Mouse (Mus musculus) heart, embryonic 14.5 days (tissue): ENCODE data around the gene Khdrbs1. TPM values are rescaled to one million over a fixed set of nuclear protein-coding genes. Genes with fewer than 3 reads are reported as not detected.
"Not testable (repeated sequence)": the region's sequence is repeated elsewhere in the genome, so short reads cannot be mapped to it uniquely, and the experiment has no call there.

Experiments used
- ATAC-seq: fragments of 200-750 bp; cut with Nextera tagmentation; 2 replicates; pipeline ENCODE4 v1.8.0; 2017; ENCODE audit warnings: low read depth, moderate TSS enrichment; ENCODE audit not compliant: insufficient number of reproducible peaks, insufficient read depth, low FRiP score
- H3K27ac ChIP-seq, 2 experiments: fragments of 200-500 bp in 1 of 2; fragments of 300-500 bp in 1 of 2; sonication (generic) in 1 of 2; replicated peaks in 1 of 2; 2 replicates each; pipeline ENCODE4 v1.5.1; 2012 to 2014; ENCODE audit warnings: low read depth in 2 of 2, low read length in 2 of 2, control low read depth in 1 of 2, mild to moderate bottlenecking in 1 of 2, mixed read lengths in 1 of 2; ENCODE audit not compliant: control insufficient read depth in 1 of 2, insufficient read depth in 1 of 2
- H3K27me3 ChIP-seq: fragments of 300-500 bp; sonication (generic); 2 replicates; pipeline ENCODE4 v1.6.1; 2014; ENCODE audit warnings: mild to moderate bottlenecking, low read length, control low read depth; ENCODE audit not compliant: control insufficient read depth, insufficient read depth
- H3K36me3 ChIP-seq: fragments of 300-500 bp; sonication (generic); 2 replicates; pipeline ENCODE4 v1.6.1; 2014; ENCODE audit warnings: mild to moderate bottlenecking, control low read depth, low read length, mixed read lengths; ENCODE audit not compliant: control insufficient read depth, insufficient read depth
- H3K4me1 ChIP-seq, 2 experiments: fragments of 200-500 bp in 1 of 2; fragments of 300-500 bp in 1 of 2; sonication (generic) in 1 of 2; 2 replicates each; pipeline ENCODE4 v1.6.1; 2012 to 2014; ENCODE audit warnings: low read length in 2 of 2, control low read depth in 1 of 2, mixed read lengths in 1 of 2; ENCODE audit not compliant: control insufficient read depth in 2 of 2, insufficient read depth in 2 of 2
- H3K4me2 ChIP-seq: fragments of 300-500 bp; sonication (generic); 2 replicates; pipeline ENCODE4 v1.6.1; 2014; ENCODE audit warnings: mild to moderate bottlenecking, low read length
- H3K4me3 ChIP-seq, 2 experiments: fragments of 200-500 bp in 1 of 2; fragments of 300-500 bp in 1 of 2; sonication (generic) in 1 of 2; 2 replicates each; pipeline ENCODE4 v1.5.1; 2012 to 2014; ENCODE audit warnings: low read length in 2 of 2, mild to moderate bottlenecking in 2 of 2, control low read depth in 1 of 2, low read depth in 1 of 2, moderate library complexity in 1 of 2; ENCODE audit not compliant: control insufficient read depth in 1 of 2, insufficient read depth in 1 of 2
- H3K9ac ChIP-seq: fragments of 300-500 bp; sonication (generic); 2 replicates; pipeline ENCODE4 v1.6.1; 2014; ENCODE audit warnings: mild to moderate bottlenecking, low read length
- H3K9me3 ChIP-seq: fragments of 300-500 bp; sonication (generic); 2 replicates; pipeline ENCODE4 v1.6.1; 2016; ENCODE audit warnings: low read length, control low read depth; ENCODE audit not compliant: control insufficient read depth
- WGBS: fragments of 180-500 bp; shearing (Covaris S2); extraction: QIAGEN DNeasy Blood & Tissue Kit; methylation state at CpG from one replicate; pipeline ENCODE4 v1.1.7; 2014; 5-methylcytosine and 5-hydroxymethylcytosine counted together
- polyA plus RNA-seq: library from polyadenylated mRNA; unstranded; fragments of >200 nt; fragmentation: Nextera tagmentation; extraction: Ambion mirVana; gene quantifications from 2 replicates; pipeline ENCODE4 v1.2.1, GENCODE M21; 2014

The Khdrbs1 gene
- polyA plus RNA-seq, 1 experiment from 2014 or later = 74.0 TPM

- Histone ChIP-seq H3K27me3 (no peaks in the 10 kb centered on the region), H3K9me3 (no peaks in the 10 kb centered on the region), H3K4me3 (no peak overlapping the region), H3K36me3 (peaks cover 48% of the 10 kb centered on the region), H3K4me2 (no peak overlapping the region), H3K9ac (no peak overlapping the region), H3K27ac (no peak overlapping the region), H3K4me1 (no peaks in the 10 kb centered on the region)
- 87% methylated on average over 5 of the region's 5 CpGs for WGBS
- no peak for ATAC-seq
Observed at GRCm38 (mm10) chr4:129731423-129731822, 10.7 kb downstream of the Khdrbs1 start.

- H3K36me3 ChIP-seq = peaks cover 87% of the 10 kb centered on the region
- WGBS = 91% methylated on average over 9 of the region's 9 CpGs
- H3K9me3 ChIP-seq = no peaks in the 10 kb centered on the region
- H3K4me2 ChIP-seq = no peak overlapping the region
- H3K9ac ChIP-seq = no peak overlapping the region
- no peak overlapping the region for H3K4me3 ChIP-seq
- no peaks in the 10 kb centered on the region for H3K27me3 ChIP-seq
- H3K4me1 ChIP-seq = no peaks in the 10 kb centered on the region
- H3K27ac ChIP-seq = no peak overlapping the region
- ATAC-seq = no peak
Observed at GRCm38 (mm10) chr4:129716310-129716709, 25.8 kb downstream of the Khdrbs1 start.

- peaks cover 99% of the 10 kb centered on the region for H3K36me3 ChIP-seq
- 83% methylated on average over 8 of the region's 8 CpGs for WGBS
- H3K27me3 ChIP-seq = no peaks in the 10 kb centered on the region
- no peak overlapping the region for H3K4me3 ChIP-seq
- H3K27ac ChIP-seq = peak overlapping the region; percentile 15 to 31; a peak in 3 of 4 replicates
- no peak overlapping the region for H3K9ac ChIP-seq
- no peak for ATAC-seq
- no peak overlapping the region for H3K4me2 ChIP-seq
- H3K4me1 ChIP-seq = peaks cover 2 to 8% of the 10 kb centered on the region in 2 experiments; a peak in 1 of 4 replicates
- no peaks in the 10 kb centered on the region for H3K9me3 ChIP-seq
Observed at GRCm38 (mm10) chr4:129709486-129710129, 32.5 kb downstream of the Khdrbs1 start.

- Histone ChIP-seq H3K9me3 (no peaks in the 10 kb centered on the region), H3K4me3 (no peak overlapping the region), H3K4me2 (no peak overlapping the region), H3K27me3 (no peaks in the 10 kb centered on the region), H3K9ac (no peak overlapping the region), H3K36me3 (peaks cover 94% of the 10 kb centered on the region), H3K4me1 (peaks cover 15 to 31% of the 10 kb centered on the region in 2 experiments), H3K27ac (no peak overlapping the region)
- 70% methylated on average over 3 of the region's 3 CpGs for WGBS
- ATAC-seq = no peak
Observed at GRCm38 (mm10) chr4:129706750-129707149, 35.4 kb downstream of the Khdrbs1 start.

GRCm38 (mm10) chr4:129702454-129702853, 39.6 kb downstream of the Khdrbs1 start:
- Histone ChIP-seq H3K27me3 (no peaks in the 10 kb centered on the region), H3K4me3 (no peak overlapping the region), H3K27ac (peak overlapping the region; percentile 81 to 84), H3K9me3 (no peaks in the 10 kb centered on the region), H3K4me2 (peak overlapping the region; percentile 36; the same call in 1 of the 2 replicates), H3K9ac (peak overlapping the region; percentile 54), H3K4me1 (peaks cover 15 to 28% of the 10 kb centered on the region in 2 experiments), H3K36me3 (peaks cover 54% of the 10 kb centered on the region)
- peak; percentile 79 for ATAC-seq
- WGBS = 13% methylated on average over 11 of the region's 11 CpGs

- Histone ChIP-seq H3K27me3 (no peaks in the 10 kb centered on the region), H3K4me2 (peak overlapping the region; percentile 36), H3K4me1 (peaks cover 15 to 28% of the 10 kb centered on the region in 2 experiments), H3K4me3 (no peak overlapping the region), H3K9me3 (no peaks in the 10 kb centered on the region), H3K27ac (peak overlapping the region; percentile 81 to 84), H3K9ac (peak overlapping the region; percentile 54), H3K36me3 (peaks cover 47% of the 10 kb centered on the region)
- 47% methylated on average over 17 of the region's 17 CpGs for WGBS
- ATAC-seq = no peak
Observed at GRCm38 (mm10) chr4:129701503-129702377, 40.4 kb downstream of the Khdrbs1 start.

- H3K27me3 ChIP-seq, H3K9ac ChIP-seq, H3K4me3 ChIP-seq, H3K9me3 ChIP-seq, H3K27ac ChIP-seq, ATAC-seq, H3K4me2 ChIP-seq: not testable (repeated sequence)
- 86% methylated on average over 6 of the region's 6 CpGs for whole genome bisulfite sequencing
- Histone ChIP-seq H3K4me1 (peaks cover 15 to 31% of the 10 kb centered on the region in 2 experiments), H3K36me3 (peaks cover 36% of the 10 kb centered on the region)
Observed at GRCm38 (mm10) chr4:129700661-129701060, 41.4 kb downstream of the Khdrbs1 start.
